Comparison of ENCODE assay signal across 15 mouse cellular contexts in genomic region chr12:116414941-116415340, GRCm38 (mm10).
"Had no signal": no experiment of that assay in that cellular context is flagged by ENCODE, and none has a peak within 500 bp of the region (broad histone marks: within the 10 kb centered on the region; RNA-seq: fewer than 3 reads in every experiment).

No protein-coding gene starts in this region.

- H3K4me3 ChIP-seq: neural tube, embryonic 15.5 days; stomach, embryonic 15.5 days had no signal

- H3K4me1 ChIP-seq: neural tube, embryonic 15.5 days; stomach, embryonic 15.5 days had no signal

- H3K4me2 ChIP-seq: neural tube, embryonic 15.5 days; stomach, embryonic 15.5 days had no signal

- H3K9me3 ChIP-seq: neural tube, embryonic 15.5 days; stomach, embryonic 15.5 days had no signal

- H3K27ac ChIP-seq: neural tube, embryonic 15.5 days; stomach, embryonic 15.5 days; stomach, postnatal 0 days had no signal

- H3K9ac ChIP-seq: neural tube, embryonic 15.5 days; stomach, embryonic 15.5 days had no signal

- DNase-seq: retina, postnatal 1 day; right cerebral cortex, adult 18-20 months; right cerebral cortex, postnatal 14 days; right cerebral cortex, postnatal 25 days; right cerebral cortex, postnatal 4 days; spleen, adult 18-20 months; thymus, adult 18-20 months; thymus, adult 2 months; thymus, postnatal 14 days; thymus, postnatal 25 days; thymus, postnatal 36 days; thymus, postnatal 4 days had no signal

- H3K27me3 ChIP-seq: neural tube, embryonic 15.5 days; stomach, embryonic 15.5 days had no signal
